Mouse (Mus musculus) G1E (cell line): ENCODE results near the gene Iqch.

Experiments
- CTCF ChIP-seq: IDR thresholded peaks from 2 replicates; pipeline ENCODE4 v1.5.1; 2012; ENCODE audit warnings: low read depth, low read length, inconsistent platforms, mixed read lengths
- GATA1 ChIP-seq: IDR thresholded peaks from 2 replicates; pipeline ENCODE4 v1.6.1; 2012; ENCODE audit warnings: borderline replicate concordance, low read length, inconsistent platforms, mixed read lengths
- GATA2 ChIP-seq: IDR thresholded peaks from 2 replicates; pipeline ENCODE4 v1.6.1; 2012; ENCODE audit warnings: low read depth, low read length, inconsistent platforms, borderline replicate concordance
- TAL1 ChIP-seq: conservative IDR thresholded peaks from 2 replicates; pipeline ENCODE4 v1.6.1; 2012; ENCODE audit warnings: low read depth, low read length, inconsistent platforms, mixed read lengths

DNA sequence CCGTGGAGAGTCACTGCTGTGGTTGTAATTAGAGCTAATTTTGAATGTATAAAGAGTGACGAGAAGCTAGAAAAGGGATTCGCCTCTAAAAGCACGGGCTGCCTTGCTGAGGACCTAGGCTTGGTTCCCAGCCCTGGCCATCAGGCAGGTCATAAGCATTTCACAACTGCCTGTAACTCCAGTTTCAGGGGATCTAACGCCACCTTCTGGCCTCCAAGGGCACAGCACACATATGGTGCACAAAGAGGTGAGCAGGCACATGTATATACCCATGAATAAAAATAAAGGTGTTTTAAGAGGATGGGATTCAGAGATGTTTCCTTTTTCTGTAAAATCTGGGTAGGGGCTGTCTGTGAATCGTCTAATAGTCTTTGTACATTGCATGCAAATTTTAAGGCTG is 7.9 kb upstream of the Iqch start:
- TF ChIP-seq CTCF, result no peak
- TF ChIP-seq GATA1, result no peak
- no peak for TF ChIP-seq TAL1
- no peak for TF ChIP-seq GATA2
